Mouse (Mus musculus) right cerebral cortex, postnatal 4 days (tissue): ENCODE data around the gene Gclc.

Experiments
- DNase-seq: peaks from one replicate; pipeline ENCODE4 v3.0.0-alpha.2; 2022

Gclc gene

GRCm38 (mm10) chr9:77787936-77788335 is 33.6 kb downstream of the Gclc start:
- DNase-seq: no peak

GRCm38 (mm10) chr9:77789615-77790348 is 35.4 kb downstream of the Gclc start:
- DNase-seq: peak; percentile 78

- no peak for DNase-seq
Measured at GRCm38 (mm10) chr9:77793838-77794237, 39.5 kb downstream of the Gclc start.

- DNase-seq: peak; percentile 54
Measured at GRCm38 (mm10) chr9:77802461-77802860, 48.1 kb downstream of the Gclc start.

- no peak for DNase-seq
Measured at GRCm38 (mm10) chr9:77806426-77806825, 52.1 kb downstream of the Gclc start.

- peak; percentile 85 for DNase-seq
Measured at GRCm38 (mm10) chr9:77806842-77807668, 52.7 kb downstream of the Gclc start.

- peak; percentile 10 for DNase-seq
Measured at GRCm38 (mm10) chr9:77808481-77808880, 54.1 kb downstream of the Gclc start.

GRCm38 (mm10) chr9:77818858-77819257 is 64.5 kb downstream of the Gclc start:
- DNase-seq: no peak

- DNase-seq: no peak
Measured at GRCm38 (mm10) chr9:77819318-77819717, 65.0 kb downstream of the Gclc start.

GRCm38 (mm10) chr9:77820836-77821235 is 66.5 kb downstream of the Gclc start:
- no peak for DNase-seq

GRCm38 (mm10) chr9:77825380-77825961 is 71.1 kb downstream of the Gclc start:
- no peak for DNase-seq

- DNase-seq: no peak
Measured at GRCm38 (mm10) chr9:77826237-77826636, 71.9 kb downstream of the Gclc start.

GRCm38 (mm10) chr9:77828531-77828965 is 74.2 kb downstream of the Gclc start:
- no peak for DNase-seq

- no peak for DNase-seq
Measured at GRCm38 (mm10) chr9:77834259-77834993, 80.1 kb downstream of the Gclc start.

GRCm38 (mm10) chr9:77835122-77835521 is 80.8 kb downstream of the Gclc start:
- no peak for DNase-seq

- no peak for DNase-seq
Measured at GRCm38 (mm10) chr9:77835756-77836155, 81.4 kb downstream of the Gclc start.

- no peak for DNase-seq
Measured at GRCm38 (mm10) chr9:77838586-77838985, 84.3 kb downstream of the Gclc start.
